Mouse (Mus musculus) stomach, postnatal 0 days (tissue): ENCODE measurements around the gene Lamtor2.

Experiments
- CTCF ChIP-seq: IDR thresholded peaks from 2 replicates; pipeline ENCODE4 v1.5.1; 2016; ENCODE audit warnings: antibody characterized with exemption, low read depth, mild to moderate bottlenecking, moderate library complexity
- EP300 ChIP-seq: optimal IDR thresholded peaks from 2 replicates; pipeline ENCODE3; 2016; ENCODE audit warnings: antibody characterized with exemption

GRCm38 (mm10) chr3:88590246-88590645 lies 37.4 kb upstream of the Lamtor2 start:
- no peak for TF ChIP-seq CTCF
- no peak for TF ChIP-seq EP300
